Mouse (Mus musculus) MEL (cell line): ENCODE measurements around the gene S1pr4. TPM values are rescaled to one million over a fixed set of nuclear protein-coding genes. Genes with fewer than 3 reads are reported as not detected.

Experiments used
- DNase-seq: peaks from one replicate; pipeline ENCODE4 v3.0.0; 2011; ENCODE audit warnings: low read depth, low spot score
- H3K27ac ChIP-seq: 2 replicates; pipeline ENCODE4 v1.5.1; 2012; ENCODE audit warnings: low read depth, mild to moderate bottlenecking, control low read depth, low read length, moderate library complexity; ENCODE audit not compliant: control insufficient read depth
- H3K27me3 ChIP-seq, 2 experiments: fragments of 150-350 bp in 1 of 2; sonication (generic) in 1 of 2; 2 replicates each; pipeline ENCODE4 v1.6.1; 2012; ENCODE audit warnings: low read length in 2 of 2, mild to moderate bottlenecking in 2 of 2, improper control_type of control experiment in 1 of 2, moderate library complexity in 1 of 2; ENCODE audit not compliant: insufficient read depth in 2 of 2, control insufficient read depth in 1 of 2
- H3K36me3 ChIP-seq, 2 experiments: 2 replicates each; pipeline ENCODE4 v1.6.1; 2012 to 2014; ENCODE audit warnings: low read length in 2 of 2, improper control_type of control experiment in 1 of 2, inconsistent platforms in 1 of 2, mild to moderate bottlenecking in 1 of 2; ENCODE audit not compliant: insufficient read depth in 2 of 2, control insufficient read depth in 1 of 2
- H3K4me1 ChIP-seq, 2 experiments: fragments of 150-350 bp in 1 of 2; sonication (generic) in 1 of 2; 2 replicates each; pipeline ENCODE4 v1.6.1; 2012; ENCODE audit warnings: low read length in 2 of 2, improper control_type of control experiment in 1 of 2, mild to moderate bottlenecking in 1 of 2; ENCODE audit not compliant: insufficient read depth in 2 of 2, control insufficient read depth in 1 of 2
- H3K4me3 ChIP-seq, 2 experiments: fragments of 150-350 bp in 1 of 2; sonication (generic) in 1 of 2; 2 replicates each; pipeline ENCODE4 v1.5.1; 2012; ENCODE audit warnings: low read depth in 2 of 2, low read length in 2 of 2, mild to moderate bottlenecking in 2 of 2, moderate library complexity in 2 of 2, control low read depth in 1 of 2, improper control_type of control experiment in 1 of 2; ENCODE audit not compliant: control insufficient read depth in 1 of 2, insufficient read depth in 1 of 2
- H3K79me2 ChIP-seq: 2 replicates; pipeline ENCODE4 v1.6.1; 2012; ENCODE audit warnings: mild to moderate bottlenecking, low read length, moderate library complexity; ENCODE audit not compliant: control insufficient read depth, poor library complexity, insufficient read depth
- H3K9ac ChIP-seq: 2 replicates; pipeline ENCODE4 v1.6.1; 2012; ENCODE audit warnings: low read depth, mild to moderate bottlenecking, control low read depth, low read length, moderate library complexity; ENCODE audit not compliant: control insufficient read depth, poor library complexity, severe bottlenecking
- H3K9me3 ChIP-seq: fragments of 150-350 bp; sonication (generic); replicated peaks from 2 replicates; pipeline ENCODE4 v1.6.1; 2012; ENCODE audit warnings: mild to moderate bottlenecking, low read length, improper control_type of control experiment, moderate library complexity; ENCODE audit not compliant: insufficient read depth
- CHD2 ChIP-seq: IDR thresholded peaks from 2 replicates; pipeline ENCODE4 v1.6.1; 2011; ENCODE audit warnings: low read length, improper control_type of control experiment
- CTCF ChIP-seq, 3 experiments: IDR thresholded peaks in 2 of 3; conservative IDR thresholded peaks in 1 of 3; 2 replicates each; pipeline ENCODE4 v1.5.1; 2011 to 2012; ENCODE audit warnings: low read length in 3 of 3, low read depth in 2 of 3, mild to moderate bottlenecking in 2 of 3, improper control_type of control experiment in 1 of 3, inconsistent platforms in 1 of 3, mixed read lengths in 1 of 3, moderate library complexity in 1 of 3; ENCODE audit not compliant: control insufficient read depth in 1 of 3, insufficient read depth in 1 of 3, poor library complexity in 1 of 3, severe bottlenecking in 1 of 3
- ELF1 ChIP-seq: IDR thresholded peaks from 2 replicates; pipeline ENCODE4 v1.6.1; 2014; ENCODE audit warnings: low read depth, mild to moderate bottlenecking, inconsistent platforms, low read length, improper control_type of control experiment, moderate library complexity
- EP300 ChIP-seq, 2 experiments: IDR thresholded peaks; 2 replicates each; pipeline ENCODE4 v1.6.1; 2011; ENCODE audit warnings: improper control_type of control experiment in 2 of 2, low read length in 2 of 2, low read depth in 1 of 2, mild to moderate bottlenecking in 1 of 2
- GABPA ChIP-seq: IDR thresholded peaks from 2 replicates; pipeline ENCODE4 v1.6.1; 2012; ENCODE audit warnings: low read depth, mild to moderate bottlenecking, inconsistent platforms, low read length, improper control_type of control experiment, moderate library complexity
- MAFK ChIP-seq: IDR thresholded peaks from 2 replicates; pipeline ENCODE4 v1.6.1; 2011; ENCODE audit warnings: low read depth, mild to moderate bottlenecking, low read length, improper control_type of control experiment, borderline replicate concordance
- MAX ChIP-seq: IDR thresholded peaks from 2 replicates; pipeline ENCODE4 v1.6.1; 2011; ENCODE audit warnings: low read length, improper control_type of control experiment
- MXI1 ChIP-seq: IDR thresholded peaks from 2 replicates; pipeline ENCODE4 v1.6.1; 2011; ENCODE audit warnings: mild to moderate bottlenecking, low read depth, low read length, improper control_type of control experiment
- MYB ChIP-seq: IDR thresholded peaks from 2 replicates; pipeline ENCODE4 v1.6.1; 2011; ENCODE audit warnings: mild to moderate bottlenecking, low read depth, low read length, improper control_type of control experiment
- MYC ChIP-seq: IDR thresholded peaks from 2 replicates; pipeline ENCODE4 v1.6.1; 2011; ENCODE audit warnings: low read depth, mild to moderate bottlenecking, low read length, improper control_type of control experiment, moderate library complexity
- NELFE ChIP-seq: IDR thresholded peaks from 2 replicates; pipeline ENCODE4 v1.6.1; 2011; ENCODE audit warnings: low read depth, low read length, improper control_type of control experiment
- POLR2AphosphoS2 ChIP-seq: IDR thresholded peaks from 2 replicates; pipeline ENCODE4 v1.6.1; 2011; ENCODE audit warnings: low read length, improper control_type of control experiment
- RAD21 ChIP-seq: IDR thresholded peaks from 2 replicates; pipeline ENCODE4 v1.6.1; 2011; ENCODE audit warnings: mild to moderate bottlenecking, low read depth, low read length, improper control_type of control experiment
- SMC3 ChIP-seq: IDR thresholded peaks from 2 replicates; pipeline ENCODE4 v1.6.1; 2011; ENCODE audit warnings: low read depth, low read length, improper control_type of control experiment
- TAL1 ChIP-seq: IDR thresholded peaks from 2 replicates; pipeline ENCODE4 v1.6.1; 2012; ENCODE audit warnings: mild to moderate bottlenecking, inconsistent platforms, low read length, moderate library complexity, mixed read lengths
- TCF12 ChIP-seq: IDR thresholded peaks from 2 replicates; pipeline ENCODE4 v1.6.1; 2014; ENCODE audit warnings: low read depth, mild to moderate bottlenecking, inconsistent platforms, low read length, improper control_type of control experiment, moderate library complexity
- USF1 ChIP-seq: IDR thresholded peaks from 2 replicates; pipeline ENCODE4 v1.6.1; 2014; ENCODE audit warnings: low read depth, mild to moderate bottlenecking, inconsistent platforms, low read length, improper control_type of control experiment, moderate library complexity
- ZMIZ1 ChIP-seq: IDR thresholded peaks from 2 replicates; pipeline ENCODE4 v1.6.1; 2012; ENCODE audit warnings: low read depth, mild to moderate bottlenecking, inconsistent platforms, low read length, improper control_type of control experiment, moderate library complexity
- ZNF384 ChIP-seq: IDR thresholded peaks from 2 replicates; pipeline ENCODE4 v1.6.1; 2012; ENCODE audit warnings: low read depth, mild to moderate bottlenecking, inconsistent platforms, low read length, improper control_type of control experiment
- polyA plus RNA-seq, 2 experiments: library from polyadenylated mRNA; stranded (reverse) in 1 of 2; unstranded in 1 of 2; fragments of >175 nt in 1 of 2; fragments of >200 nt in 1 of 2; gene quantifications; 2 replicates each; pipeline versions ENCODE4 v1.2.1 to v1.2.4; 2012; ENCODE audit warnings: low replicate concordance in 2 of 2, low read depth in 1 of 2; ENCODE audit not compliant: insufficient read length in 2 of 2, insufficient read depth in 1 of 2, missing spikeins in 1 of 2
- total RNA-seq: library from RNA; depleted of rRNA; stranded (reverse); fragments of 300-350 nt; gene quantifications from 2 replicates; pipeline ENCODE4 v1.2.3, GENCODE M21; 2012

The S1pr4 gene
- total and polyA plus RNA-seq, 3 experiments: 1.6 to 2.1 TPM; not detected in 1

GRCm38 (mm10) chr10:81513798-81514197 lies 13.9 kb upstream of the S1pr4 start:
- no peak overlapping the region for H3K9ac ChIP-seq
- H3K27me3 ChIP-seq: no peaks in the 10 kb centered on the region
- DNase-seq: no peak
- no peak overlapping the region for H3K4me3 ChIP-seq
- no peaks in the 10 kb centered on the region; the same call in 1 of the 2 replicates for H3K79me2 ChIP-seq
- TF ChIP-seq ZMIZ1 (no peak), CTCF (IDR thresholded peaks at IDR 0.05 in 2 of 3, conservative IDR thresholded peaks at IDR 0.05 in 1 of 3; ENCODE audit: control insufficient read depth in 1 of 3, insufficient read depth in 1 of 3, low read depth in 2 of 3, low read length in 3 of 3, poor library complexity in 1 of 3, severe bottlenecking in 1 of 3) (peak; percentile 38 to 44 (median 43)), RAD21 (peak; percentile 1; the same call in 1 of the 2 replicates), NELFE (no peak), ELF1 (no peak)
- peaks cover 0 to 14% of the 10 kb centered on the region in 2 experiments; a peak in 2 of 4 replicates for H3K36me3 ChIP-seq
- H3K9me3 ChIP-seq: no peaks in the 10 kb centered on the region
- H3K27ac ChIP-seq: no peak overlapping the region
- peaks cover 6 to 18% of the 10 kb centered on the region in 2 experiments for H3K4me1 ChIP-seq

GRCm38 (mm10) chr10:81510246-81510810 lies 10.4 kb upstream of the S1pr4 start:
- H3K79me2 ChIP-seq: no peaks in the 10 kb centered on the region
- no peaks in the 10 kb centered on the region; a peak in 1 of 4 replicates for H3K36me3 ChIP-seq
- H3K27me3 ChIP-seq: no peaks in the 10 kb centered on the region
- H3K9me3 ChIP-seq: no peaks in the 10 kb centered on the region
- H3K4me3 ChIP-seq: no peak overlapping the region
- no peaks in the 10 kb centered on the region for H3K4me1 ChIP-seq
- TF ChIP-seq MAFK (no peak), SMC3 (no peak), GABPA (no peak), ZNF384 (no peak), CHD2 (no peak), MXI1 (no peak), MYB (no peak), EP300 (IDR thresholded peaks at IDR 0.05; ENCODE audit: low read depth in 1 of 2, low read length in 2 of 2) (no peak), USF1 (no peak), MYC (no peak), POLR2AphosphoS2 (no peak), TAL1 (no peak), MAX (no peak), TCF12 (no peak)
- no peak overlapping the region for H3K9ac ChIP-seq
- DNase-seq: no peak
- no peak overlapping the region for H3K27ac ChIP-seq
